Mouse (Mus musculus) kidney, postnatal 36 days (tissue): Measurements from ENCODE around the gene Setd3.
"Not testable (repeated sequence)": the region's sequence is repeated elsewhere in the genome, so short reads cannot be mapped to it uniquely, and the experiment has no call there.

Experiments
- DNase-seq, 2 experiments: peaks; one replicate each; pipeline ENCODE4 v3.0.0; 2021 to 2022; ENCODE audit warnings: mixed read lengths in 2 of 2

Setd3 gene

GRCm38 (mm10) chr12:108135610-108136208, 43.4 kb downstream of the Setd3 start:
- DNase-seq = peak; percentile 23 to 40

- DNase-seq = peak in 1 of 2 experiments; percentile 43
Observed at GRCm38 (mm10) chr12:108133181-108133580, 45.9 kb downstream of the Setd3 start.

GRCm38 (mm10) chr12:108132450-108133070, 46.6 kb downstream of the Setd3 start:
- DNase-seq = peak; percentile 72 to 85

- DNase-seq = peak; percentile 43 to 78
Observed at GRCm38 (mm10) chr12:108121288-108121687, 57.8 kb downstream of the Setd3 start.

GRCm38 (mm10) chr12:108120434-108120833, 58.7 kb downstream of the Setd3 start:
- no peak for DNase-seq

GRCm38 (mm10) chr12:108119930-108120329, 59.2 kb downstream of the Setd3 start:
- no peak for DNase-seq

- no peak for DNase-seq
Observed at GRCm38 (mm10) chr12:108118902-108119531, 60.1 kb downstream of the Setd3 start.

GRCm38 (mm10) chr12:108118503-108118901, 60.6 kb downstream of the Setd3 start:
- DNase-seq = no peak

GRCm38 (mm10) chr12:108111191-108111590, 67.9 kb downstream of the Setd3 start:
- DNase-seq = no peak

- DNase-seq = no peak
Observed at GRCm38 (mm10) chr12:108110674-108111073, 68.4 kb downstream of the Setd3 start.

GRCm38 (mm10) chr12:108109732-108110131, 69.4 kb downstream of the Setd3 start:
- DNase-seq = no peak

GRCm38 (mm10) chr12:108108591-108108990, 70.5 kb downstream of the Setd3 start:
- not testable (repeated sequence) for DNase-seq

GRCm38 (mm10) chr12:108103292-108103691, 75.8 kb downstream of the Setd3 start:
- DNase-seq = no peak

- DNase-seq = no peak
Observed at GRCm38 (mm10) chr12:108102119-108102518, 77.0 kb downstream of the Setd3 start.

- DNase-seq = no peak
Observed at GRCm38 (mm10) chr12:108100181-108100580, 78.9 kb downstream of the Setd3 start.

GRCm38 (mm10) chr12:108098201-108098980, 80.7 kb downstream of the Setd3 start:
- peak in 1 of 2 experiments; percentile 25 for DNase-seq

- DNase-seq = no peak
Observed at GRCm38 (mm10) chr12:108097643-108098042, 81.5 kb downstream of the Setd3 start.

GRCm38 (mm10) chr12:108088253-108088652, 90.9 kb downstream of the Setd3 start:
- DNase-seq = no peak

GRCm38 (mm10) chr12:108087489-108087888, 91.6 kb downstream of the Setd3 start:
- no peak for DNase-seq

GRCm38 (mm10) chr12:108078122-108078752, 100.9 kb downstream of the Setd3 start:
- peak; percentile 21 to 60 for DNase-seq

GRCm38 (mm10) chr12:108072907-108073306, 106.2 kb downstream of the Setd3 start:
- no peak for DNase-seq
